Mouse (Mus musculus): ENCODE measurements around the gene Sbno2. TPM values are rescaled to one million over a fixed set of nuclear protein-coding genes. Genes with fewer than 3 reads are reported as not detected.

Gene Sbno2
- polyA plus RNA-seq, 1 experiment, result 44.6 TPM

DNA sequence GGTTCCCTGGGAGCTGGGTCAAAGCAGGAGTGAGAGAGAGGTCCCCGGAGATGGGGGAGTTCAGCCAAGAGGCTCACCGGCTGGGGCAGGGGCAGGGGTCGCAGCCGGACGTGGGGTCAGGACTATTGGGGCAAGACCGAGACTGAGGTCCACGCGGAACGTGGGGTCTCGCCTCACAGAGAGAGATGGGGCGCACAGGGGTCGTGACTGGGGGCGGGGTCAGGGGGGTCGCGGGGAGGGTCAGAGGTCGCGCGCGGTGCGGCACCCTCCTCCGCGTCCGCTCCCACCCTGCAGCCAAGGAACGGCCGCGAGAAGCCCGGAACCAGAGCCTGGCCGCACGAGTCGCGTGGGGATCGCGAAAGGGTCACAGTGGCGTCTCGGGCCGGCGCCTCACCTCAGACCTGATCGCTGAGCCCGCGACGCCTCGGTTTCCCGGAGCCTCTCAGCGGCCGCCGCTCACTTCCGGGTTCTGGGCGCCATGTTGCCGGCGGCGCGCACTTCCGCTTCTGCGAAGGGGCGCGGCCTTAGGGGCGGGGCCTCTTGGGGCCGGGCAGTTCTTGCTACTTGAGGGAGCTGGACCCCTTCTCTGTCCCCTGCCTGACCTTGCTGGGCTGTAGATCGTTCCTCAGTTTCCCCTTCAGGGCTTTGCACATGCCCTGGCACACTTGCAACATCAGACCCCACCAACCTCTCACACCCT is 3.0 kb downstream of the Sbno2 start:
- Histone ChIP-seq H3K4me3 (peak overlapping the region; percentile 67), H3K36me3 (ENCODE audit: control insufficient read depth, insufficient read depth) (no peaks in the 10 kb centered on the region), H3K79me2 (ENCODE audit: control insufficient read depth, insufficient read depth) (peaks cover 55% of the 10 kb centered on the region), H3K4me2 (ENCODE audit: low read depth) (peak overlapping the region; percentile 97), H3ac (ENCODE audit: control insufficient read depth, insufficient read length) (peak overlapping the region; percentile 82), H3K27me3 (ENCODE audit: control insufficient read depth, insufficient read depth, insufficient read length) (no peaks in the 10 kb centered on the region)
- TF ChIP-seq CEBPB (IDR thresholded peaks at IDR 0.05; ENCODE audit: insufficient read depth, poor library complexity, severe bottlenecking) (no peak), POLR2AphosphoS2 (IDR thresholded peaks at IDR 0.05; ENCODE audit: insufficient read length, low read depth) (peak; percentile 79), USF1 (IDR thresholded peaks at IDR 0.05; ENCODE audit: low read depth) (no peak), POLR2A (IDR thresholded peaks at IDR 0.05; ENCODE audit: insufficient read length, low read depth) (peak; percentile 78), TCF12 (IDR thresholded peaks at IDR 0.05; ENCODE audit: insufficient read depth, poor library complexity, severe bottlenecking) (no peak)

DNA sequence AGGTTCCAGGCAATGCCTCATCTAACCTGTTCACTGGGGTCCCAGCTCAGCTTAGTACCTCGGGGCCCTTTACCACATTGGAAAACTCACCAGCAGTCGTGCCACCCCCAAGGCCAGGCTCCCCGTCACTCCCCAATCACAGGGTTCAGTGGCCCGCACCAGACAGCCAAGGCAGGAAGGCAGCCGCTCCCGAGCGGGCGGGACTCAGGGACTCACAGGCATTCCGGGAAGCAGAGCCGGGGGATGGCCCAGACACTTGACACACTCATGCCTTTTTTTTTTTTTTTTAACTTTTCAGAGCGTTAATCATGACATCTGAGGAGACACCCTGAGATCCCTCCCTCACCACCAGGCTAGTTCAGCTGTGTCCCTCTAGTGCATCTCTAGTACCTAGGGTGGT is 4.4 kb downstream of the Sbno2 start:
- peak overlapping the region; percentile 67 for H3K4me3 ChIP-seq
- TF ChIP-seq TCF12 (IDR thresholded peaks at IDR 0.05; ENCODE audit: insufficient read depth, poor library complexity, severe bottlenecking) (no peak), USF1 (IDR thresholded peaks at IDR 0.05; ENCODE audit: low read depth) (no peak), POLR2A (IDR thresholded peaks at IDR 0.05; ENCODE audit: insufficient read length, low read depth) (peak; percentile 43), REST (IDR thresholded peaks at IDR 0.05; ENCODE audit: insufficient read depth, insufficient read length) (no peak), E2F4 (IDR thresholded peaks at IDR 0.05; ENCODE audit: insufficient read depth) (no peak), TCF3 (IDR thresholded peaks at IDR 0.05; ENCODE audit: insufficient read length, low read depth) (no peak), SRF (IDR thresholded peaks at IDR 0.05; ENCODE audit: control insufficient read depth, insufficient read length, low read depth) (no peak), POLR2AphosphoS2 (IDR thresholded peaks at IDR 0.05; ENCODE audit: insufficient read length, low read depth) (no peak), MYOD1 (IDR thresholded peaks at IDR 0.05; ENCODE audit: control insufficient read depth in 1 of 3, insufficient read length in 2 of 3, low read depth in 2 of 3) (peak in 1 of 3 experiments; percentile 33), MYOG (IDR thresholded peaks at IDR 0.05; ENCODE audit: control insufficient read depth in 1 of 3, insufficient read depth in 1 of 3, insufficient read length in 2 of 3, low read depth in 2 of 3) (peak in 1 of 3 experiments; percentile 49)
- peaks cover 69% of the 10 kb centered on the region for H3K79me2 ChIP-seq (ENCODE audit: control insufficient read depth, insufficient read depth)
- H3K27me3 ChIP-seq (ENCODE audit: control insufficient read depth, insufficient read depth, insufficient read length), result no peaks in the 10 kb centered on the region
- no peaks in the 10 kb centered on the region for H3K36me3 ChIP-seq (ENCODE audit: control insufficient read depth, insufficient read depth)
- no peak overlapping the region for H3ac ChIP-seq (ENCODE audit: control insufficient read depth, insufficient read length)
- H3K4me2 ChIP-seq (ENCODE audit: low read depth), result peak overlapping the region; percentile 97

DNA sequence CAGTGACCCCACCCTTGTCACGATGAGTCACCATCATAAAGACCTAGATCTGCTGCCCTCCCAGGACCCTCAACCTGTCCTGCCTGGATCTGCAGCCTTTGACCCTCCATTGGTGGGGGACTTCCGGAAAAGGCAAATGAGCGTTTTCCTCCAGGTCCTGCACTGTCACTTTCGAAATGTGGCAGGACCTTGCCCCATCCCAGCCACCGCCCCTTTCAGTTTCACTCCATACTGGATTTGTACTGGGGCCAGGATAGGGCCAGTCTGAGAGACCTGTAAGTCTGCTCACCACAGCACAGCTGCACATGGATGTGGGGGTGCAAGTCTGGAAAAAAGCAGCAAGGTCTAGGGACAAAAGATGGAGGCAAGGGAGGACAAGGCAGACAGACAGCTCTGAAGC is 6.7 kb downstream of the Sbno2 start:
- Histone ChIP-seq H3ac (ENCODE audit: control insufficient read depth, insufficient read length) (no peak overlapping the region), H3K27me3 (ENCODE audit: control insufficient read depth, insufficient read depth, insufficient read length) (no peaks in the 10 kb centered on the region), H3K79me2 (ENCODE audit: control insufficient read depth, insufficient read depth) (peaks cover 92% of the 10 kb centered on the region), H3K36me3 (ENCODE audit: control insufficient read depth, insufficient read depth) (peaks cover 1% of the 10 kb centered on the region), H3K4me2 (ENCODE audit: low read depth) (peak overlapping the region; percentile 62), H3K4me3 (no peak overlapping the region)
- no peak for TF ChIP-seq POLR2AphosphoS2 (IDR thresholded peaks at IDR 0.05; ENCODE audit: insufficient read length, low read depth)
- no peak for TF ChIP-seq USF1 (IDR thresholded peaks at IDR 0.05; ENCODE audit: low read depth)
- no peak for TF ChIP-seq POLR2A (IDR thresholded peaks at IDR 0.05; ENCODE audit: insufficient read length, low read depth)
- TF ChIP-seq MYOG (IDR thresholded peaks at IDR 0.05; ENCODE audit: control insufficient read depth in 1 of 3, insufficient read depth in 1 of 3, insufficient read length in 2 of 3, low read depth in 2 of 3), result peak in 1 of 3 experiments; percentile 22
- TF ChIP-seq MYOD1 (IDR thresholded peaks at IDR 0.05; ENCODE audit: control insufficient read depth in 1 of 3, insufficient read length in 2 of 3, low read depth in 2 of 3), result peak in 1 of 3 experiments; percentile 43
- no peak for TF ChIP-seq E2F4 (IDR thresholded peaks at IDR 0.05; ENCODE audit: insufficient read depth)

DNA sequence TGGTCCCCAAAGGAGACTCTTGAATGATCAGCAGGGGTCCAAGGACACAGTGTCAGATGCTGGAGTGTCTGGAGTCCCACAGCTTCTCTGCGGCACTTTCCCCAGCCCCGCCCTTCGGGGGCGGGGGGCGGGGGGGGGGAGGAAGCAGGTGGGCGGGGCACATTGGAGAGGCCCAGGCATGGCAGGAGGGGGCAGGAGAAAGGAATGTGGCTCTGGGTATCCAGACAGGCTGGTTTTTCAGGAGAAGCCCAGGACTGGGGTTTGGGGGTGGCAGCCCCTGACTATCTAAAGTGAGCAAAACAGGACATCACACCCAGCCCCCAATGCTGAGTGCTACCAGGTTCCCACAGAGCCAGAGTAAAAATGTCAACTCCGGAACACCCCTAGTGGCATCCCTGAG is 8.1 kb downstream of the Sbno2 start:
- Histone ChIP-seq H3K36me3 (ENCODE audit: control insufficient read depth, insufficient read depth) (peaks cover 5% of the 10 kb centered on the region), H3ac (ENCODE audit: control insufficient read depth, insufficient read length) (no peak overlapping the region), H3K4me3 (no peak overlapping the region), H3K79me2 (ENCODE audit: control insufficient read depth, insufficient read depth) (peaks cover 99% of the 10 kb centered on the region), H3K27me3 (ENCODE audit: control insufficient read depth, insufficient read depth, insufficient read length) (no peaks in the 10 kb centered on the region), H3K4me2 (ENCODE audit: low read depth) (peak overlapping the region; percentile 62)
- TF ChIP-seq MAX (IDR thresholded peaks at IDR 0.05; ENCODE audit: low read depth) (no peak), REST (IDR thresholded peaks at IDR 0.05; ENCODE audit: insufficient read depth, insufficient read length) (no peak), TCF12 (IDR thresholded peaks at IDR 0.05; ENCODE audit: insufficient read depth, poor library complexity, severe bottlenecking) (no peak), CEBPB (IDR thresholded peaks at IDR 0.05; ENCODE audit: insufficient read depth, poor library complexity, severe bottlenecking) (no peak), TCF3 (IDR thresholded peaks at IDR 0.05; ENCODE audit: insufficient read length, low read depth) (no peak), MYOG (IDR thresholded peaks at IDR 0.05; ENCODE audit: control insufficient read depth in 1 of 3, insufficient read depth in 1 of 3, insufficient read length in 2 of 3, low read depth in 2 of 3) (no peak)

DNA sequence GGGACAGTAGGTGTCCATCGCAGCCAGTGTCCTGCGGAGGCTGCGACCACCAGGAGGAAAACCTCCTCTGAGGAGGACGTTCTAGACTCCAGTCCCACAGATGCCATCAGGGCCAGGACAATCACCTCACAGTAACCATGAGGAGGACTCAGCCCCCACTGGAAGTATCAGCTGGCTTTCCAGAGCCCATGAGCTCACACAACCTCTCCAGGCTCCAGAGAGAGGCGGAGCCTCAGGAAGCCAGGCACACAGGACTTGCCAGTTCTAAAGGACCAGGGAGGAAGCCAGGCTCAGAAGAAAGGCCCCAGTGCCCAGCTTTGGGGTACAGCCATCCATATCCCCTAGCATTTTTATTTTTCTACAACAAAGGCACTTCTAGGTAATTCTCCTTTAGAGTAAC is 9.8 kb downstream of the Sbno2 start:
- H3K4me2 ChIP-seq (ENCODE audit: low read depth), result no peak overlapping the region
- H3K4me3 ChIP-seq, result no peak overlapping the region
- H3K27me3 ChIP-seq (ENCODE audit: control insufficient read depth, insufficient read depth, insufficient read length), result no peaks in the 10 kb centered on the region
- peaks cover 88% of the 10 kb centered on the region for H3K79me2 ChIP-seq (ENCODE audit: control insufficient read depth, insufficient read depth)
- peaks cover 5% of the 10 kb centered on the region for H3K36me3 ChIP-seq (ENCODE audit: control insufficient read depth, insufficient read depth)
- no peak for TF ChIP-seq USF1 (IDR thresholded peaks at IDR 0.05; ENCODE audit: low read depth)
- TF ChIP-seq MYOG (IDR thresholded peaks at IDR 0.05; ENCODE audit: control insufficient read depth in 1 of 3, insufficient read depth in 1 of 3, insufficient read length in 2 of 3, low read depth in 2 of 3), result no peak
- TF ChIP-seq POLR2A (IDR thresholded peaks at IDR 0.05; ENCODE audit: insufficient read length, low read depth), result no peak
- TF ChIP-seq MYOD1 (IDR thresholded peaks at IDR 0.05; ENCODE audit: control insufficient read depth in 1 of 3, insufficient read length in 2 of 3, low read depth in 2 of 3), result no peak
- no peak for TF ChIP-seq CEBPB (IDR thresholded peaks at IDR 0.05; ENCODE audit: insufficient read depth, poor library complexity, severe bottlenecking)
- TF ChIP-seq E2F4 (IDR thresholded peaks at IDR 0.05; ENCODE audit: insufficient read depth), result no peak
- no peak for TF ChIP-seq TCF12 (IDR thresholded peaks at IDR 0.05; ENCODE audit: insufficient read depth, poor library complexity, severe bottlenecking)
- no peak for TF ChIP-seq MAX (IDR thresholded peaks at IDR 0.05; ENCODE audit: low read depth)
- no peak for TF ChIP-seq POLR2AphosphoS2 (IDR thresholded peaks at IDR 0.05; ENCODE audit: insufficient read length, low read depth)
- no peak for TF ChIP-seq TCF3 (IDR thresholded peaks at IDR 0.05; ENCODE audit: insufficient read length, low read depth)
- no peak for TF ChIP-seq REST (IDR thresholded peaks at IDR 0.05; ENCODE audit: insufficient read depth, insufficient read length)
- H3ac ChIP-seq (ENCODE audit: control insufficient read depth, insufficient read length), result no peak overlapping the region
